Mouse (Mus musculus): ENCODE data around the gene Ddx47. TPM values are rescaled to one million over a fixed set of nuclear protein-coding genes. Genes with fewer than 3 reads are reported as not detected.

The Ddx47 gene
- 10 to 100 TPM; 54.8 to 55.6 TPM for total RNA-seq (2021)

GRCm38 (mm10) chr6:135011048-135011733 lies at the start of gene Ddx47:
Ddx47 (plus strand) TSS chr6:135011612.
- DNase-seq (ENCODE audit: extremely low spot score in 1 of 2, low spot score in 1 of 2) = peak; percentile 91 to 96

GRCm38 (mm10) chr6:134961858-134962517 lies 49.4 kb upstream of the Ddx47 start:
- DNase-seq (ENCODE audit: extremely low spot score in 1 of 2, low spot score in 1 of 2) = no peak

GRCm38 (mm10) chr6:134962518-134962893 lies 48.9 kb upstream of the Ddx47 start:
- no peak for DNase-seq (ENCODE audit: extremely low spot score in 1 of 2, low spot score in 1 of 2)

GRCm38 (mm10) chr6:134963910-134964309 lies 47.5 kb upstream of the Ddx47 start:
- no peak for DNase-seq (ENCODE audit: extremely low spot score in 1 of 2, low spot score in 1 of 2)

GRCm38 (mm10) chr6:134966681-134967080 lies 44.7 kb upstream of the Ddx47 start:
- no peak for DNase-seq (ENCODE audit: extremely low spot score in 1 of 2, low spot score in 1 of 2)

GRCm38 (mm10) chr6:134968326-134968725 lies 43.1 kb upstream of the Ddx47 start:
- no peak for DNase-seq (ENCODE audit: extremely low spot score in 1 of 2, low spot score in 1 of 2)

GRCm38 (mm10) chr6:134969498-134969897 lies 41.9 kb upstream of the Ddx47 start:
- DNase-seq (ENCODE audit: extremely low spot score in 1 of 2, low spot score in 1 of 2) = no peak

- no peak for DNase-seq (ENCODE audit: extremely low spot score in 1 of 2, low spot score in 1 of 2)
Observed at GRCm38 (mm10) chr6:134972096-134972495, 39.3 kb upstream of the Ddx47 start.

- DNase-seq (ENCODE audit: extremely low spot score in 1 of 2, low spot score in 1 of 2) = no peak
Observed at GRCm38 (mm10) chr6:134976628-134977027, 34.8 kb upstream of the Ddx47 start.

- no peak for DNase-seq (ENCODE audit: extremely low spot score in 1 of 2, low spot score in 1 of 2)
Observed at GRCm38 (mm10) chr6:134981231-134982062, 30.0 kb upstream of the Ddx47 start, which contains the start of gene Apold1. Apold1 (plus strand) TSS chr6:134981718.

GRCm38 (mm10) chr6:134983529-134984370 lies 27.7 kb upstream of the Ddx47 start:
- peak; percentile 81 to 84 for DNase-seq (ENCODE audit: extremely low spot score in 1 of 2, low spot score in 1 of 2)

- peak in 1 of 2 experiments; percentile 15 for DNase-seq (ENCODE audit: extremely low spot score in 1 of 2, low spot score in 1 of 2)
Observed at GRCm38 (mm10) chr6:134984748-134985147, 26.7 kb upstream of the Ddx47 start.

- DNase-seq (ENCODE audit: extremely low spot score in 1 of 2, low spot score in 1 of 2) = peak in 1 of 2 experiments; percentile 2
Observed at GRCm38 (mm10) chr6:134988377-134988776, 23.0 kb upstream of the Ddx47 start.

GRCm38 (mm10) chr6:134990674-134991073 lies 20.7 kb upstream of the Ddx47 start:
- no peak for DNase-seq (ENCODE audit: extremely low spot score in 1 of 2, low spot score in 1 of 2)

GRCm38 (mm10) chr6:134994031-134994651 lies 17.3 kb upstream of the Ddx47 start:
- DNase-seq (ENCODE audit: extremely low spot score in 1 of 2, low spot score in 1 of 2) = no peak

- DNase-seq (ENCODE audit: extremely low spot score in 1 of 2, low spot score in 1 of 2) = no peak
Observed at GRCm38 (mm10) chr6:134994985-134995384, 16.4 kb upstream of the Ddx47 start.

GRCm38 (mm10) chr6:134996918-134997317 lies 14.5 kb upstream of the Ddx47 start:
- no peak for DNase-seq (ENCODE audit: extremely low spot score in 1 of 2, low spot score in 1 of 2)

GRCm38 (mm10) chr6:134998076-134998475 lies 13.3 kb upstream of the Ddx47 start:
- DNase-seq (ENCODE audit: extremely low spot score in 1 of 2, low spot score in 1 of 2) = no peak

GRCm38 (mm10) chr6:134998781-134999180 lies 12.6 kb upstream of the Ddx47 start:
- DNase-seq (ENCODE audit: extremely low spot score in 1 of 2, low spot score in 1 of 2) = no peak

- no peak for DNase-seq (ENCODE audit: extremely low spot score in 1 of 2, low spot score in 1 of 2)
Observed at GRCm38 (mm10) chr6:135000272-135000671, 11.1 kb upstream of the Ddx47 start.

Measured in layer of hippocampus, postnatal 25 days (tissue).